Mouse (Mus musculus) thymus, adult 2 months (tissue): ENCODE data around the gene Fgd3. TPM values are rescaled to one million over a fixed set of nuclear protein-coding genes. Genes with fewer than 3 reads are reported as not detected.

Experiments used
- DNase-seq: peaks from one replicate; pipeline ENCODE4 v3.0.0; 2021
- H3K27ac ChIP-seq: fragments of 200-500 bp; 2 replicates; pipeline ENCODE4 v1.5.1; 2012; ENCODE audit warnings: low read length, control low read depth; ENCODE audit not compliant: control insufficient read depth, insufficient read depth
- H3K27me3 ChIP-seq: fragments of 200-500 bp; 2 replicates; pipeline ENCODE4 v1.6.1; 2012; ENCODE audit warnings: mild to moderate bottlenecking, low read length, moderate library complexity, mixed read lengths; ENCODE audit not compliant: control insufficient read depth, insufficient read depth
- H3K36me3 ChIP-seq: fragments of 200-500 bp; 2 replicates; pipeline ENCODE4 v1.6.1; 2012; ENCODE audit warnings: mild to moderate bottlenecking, low read length, moderate library complexity; ENCODE audit not compliant: control insufficient read depth, insufficient read depth
- H3K4me1 ChIP-seq: fragments of 200-500 bp; replicated peaks from 2 replicates; pipeline ENCODE4 v1.6.1; 2012; ENCODE audit warnings: low read length; ENCODE audit not compliant: control insufficient read depth, insufficient read depth
- H3K4me3 ChIP-seq: fragments of 200-500 bp; 2 replicates; pipeline ENCODE4 v1.5.1; 2012; ENCODE audit warnings: mild to moderate bottlenecking, low read length, control low read depth, moderate library complexity; ENCODE audit not compliant: control insufficient read depth, insufficient read depth
- CTCF ChIP-seq: fragments of 200-500 bp; IDR thresholded peaks from 2 replicates; pipeline ENCODE4 v1.5.1; 2012; ENCODE audit warnings: mild to moderate bottlenecking, control low read depth, low read length, moderate library complexity, borderline replicate concordance; ENCODE audit not compliant: control insufficient read depth, poor library complexity, insufficient read depth; ENCODE audit errors: extremely low read depth
- POLR2A ChIP-seq: fragments of 200-500 bp; IDR thresholded peaks from 2 replicates; pipeline ENCODE4 v1.6.1; 2012; ENCODE audit warnings: mild to moderate bottlenecking, low read length, control low read depth, moderate library complexity; ENCODE audit not compliant: control insufficient read depth, poor library complexity, insufficient read depth; ENCODE audit errors: extremely low read depth
- WGBS: fragments of 180-500 bp; shearing (Covaris S2); methylation state at CpG from one replicate; pipeline ENCODE4 v1.1.7; 2018; 5-methylcytosine and 5-hydroxymethylcytosine counted together
- polyA plus RNA-seq: library from polyadenylated mRNA; depleted of rRNA; stranded (reverse); fragments of >200 nt; gene quantifications from 2 replicates; pipeline ENCODE4 v1.2.3, GENCODE M21; 2012

Fgd3 gene
- polyA plus RNA-seq, 1 experiment: 19.2 TPM

GRCm38 (mm10) chr13:49308206-49308605 lies 11.9 kb downstream of the Fgd3 start:
- Histone ChIP-seq H3K27me3 (no peaks in the 10 kb centered on the region), H3K36me3 (no peaks in the 10 kb centered on the region), H3K4me1 (peaks cover 26% of the 10 kb centered on the region), H3K27ac (peak overlapping the region; percentile 95), H3K4me3 (peak overlapping the region; percentile 72)
- DNase-seq: no peak
- TF ChIP-seq POLR2A: no peak
- no peak for TF ChIP-seq CTCF
- 41% methylated on average over 4 of the region's 4 CpGs for WGBS

DNA sequence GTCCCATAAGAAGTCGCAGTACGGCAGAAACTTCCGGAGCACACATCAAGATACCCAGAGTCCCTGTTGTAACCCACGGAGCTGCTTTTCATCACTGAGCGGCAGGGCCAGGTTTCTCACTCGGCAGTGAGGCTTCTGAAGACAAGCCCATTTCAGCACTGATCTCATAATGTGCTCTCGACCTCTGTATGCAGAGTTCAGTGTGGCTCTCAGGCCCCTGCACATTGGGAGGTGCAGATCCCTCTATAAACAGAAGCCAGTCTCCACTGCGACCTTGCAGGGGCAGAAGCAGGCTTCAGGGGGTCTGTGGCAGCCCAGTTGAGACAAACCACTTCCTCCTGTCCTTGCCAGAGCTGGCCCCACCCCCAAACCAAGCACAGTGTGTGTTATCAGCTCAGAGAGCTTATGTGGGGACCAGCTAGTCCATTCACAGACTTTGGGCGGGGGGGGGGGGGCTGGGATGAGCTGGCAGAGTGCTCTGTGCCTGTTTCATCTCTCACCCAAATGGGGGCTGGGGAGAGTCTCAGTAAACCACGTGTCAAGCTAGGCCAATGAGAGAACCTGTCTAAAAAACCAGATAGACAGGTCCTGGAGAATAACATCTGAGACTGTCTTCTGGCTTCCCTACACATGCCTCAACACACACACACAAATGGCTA lies 12.7 kb downstream of the Fgd3 start:
- WGBS: under 1% methylated on average over 10 of the region's 10 CpGs
- Histone ChIP-seq H3K4me1 (peaks cover 26% of the 10 kb centered on the region), H3K4me3 (peak overlapping the region; percentile 72), H3K27ac (peak overlapping the region; percentile 95), H3K27me3 (no peaks in the 10 kb centered on the region), H3K36me3 (no peaks in the 10 kb centered on the region)
- TF ChIP-seq CTCF (no peak), POLR2A (0 out of 2 replicates have a peak, but pooled peaks have one; percentile 18)
- peak; percentile 82 for DNase-seq

DNA sequence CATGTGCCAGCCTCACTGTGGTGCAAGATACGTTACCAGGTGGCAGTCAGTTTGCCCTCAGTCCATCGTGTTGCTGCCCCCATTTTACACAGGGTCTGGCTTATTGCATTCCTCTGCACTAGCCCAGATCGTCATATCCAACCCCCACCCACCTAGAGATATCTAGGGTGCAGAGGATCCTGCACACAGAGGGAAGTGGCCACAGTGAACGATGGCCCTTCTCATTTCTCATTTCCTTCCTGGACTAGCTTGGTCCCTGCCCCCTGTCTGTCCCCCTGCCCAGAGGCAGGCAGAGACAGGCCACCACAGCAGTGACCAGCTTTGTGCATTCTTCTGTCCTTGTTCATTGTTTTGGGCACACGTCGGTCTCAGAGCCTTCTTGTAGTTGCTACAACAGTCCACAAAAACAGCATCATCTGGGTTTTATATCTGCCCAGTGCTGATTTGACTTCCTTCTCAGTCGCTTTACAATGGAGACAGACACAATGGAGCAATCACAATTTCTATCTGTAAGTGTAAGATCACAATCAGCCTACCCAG lies 13.3 kb downstream of the Fgd3 start:
- TF ChIP-seq POLR2A (no peak), CTCF (no peak)
- peaks cover 26% of the 10 kb centered on the region for H3K4me1 ChIP-seq
- DNase-seq: no peak
- peak overlapping the region; percentile 95 for H3K27ac ChIP-seq
- H3K4me3 ChIP-seq: peak overlapping the region; percentile 35
- H3K36me3 ChIP-seq: no peaks in the 10 kb centered on the region
- WGBS: 9% methylated on average over 7 of the region's 7 CpGs
- no peaks in the 10 kb centered on the region for H3K27me3 ChIP-seq

GRCm38 (mm10) chr13:49300771-49301170 lies 19.3 kb downstream of the Fgd3 start:
- TF ChIP-seq POLR2A: no peak
- no peak for TF ChIP-seq CTCF
- 91% methylated on average over 1 of the region's 1 CpGs for WGBS
- no peak for DNase-seq
- Histone ChIP-seq H3K27ac (no peak overlapping the region), H3K27me3 (no peaks in the 10 kb centered on the region), H3K36me3 (0 out of 2 replicates have a peak, but pooled peaks cover 8% of the 10 kb centered on the region), H3K4me3 (no peak overlapping the region), H3K4me1 (peaks cover 18% of the 10 kb centered on the region)

GRCm38 (mm10) chr13:49298514-49299381 lies 21.4 kb downstream of the Fgd3 start:
- 30% methylated on average over 14 of the region's 14 CpGs for whole genome bisulfite sequencing
- peaks cover 18% of the 10 kb centered on the region for H3K4me1 ChIP-seq
- no peak overlapping the region for H3K4me3 ChIP-seq
- H3K27ac ChIP-seq: no peak overlapping the region
- no peak for DNase-seq
- no peaks in the 10 kb centered on the region for H3K27me3 ChIP-seq
- TF ChIP-seq POLR2A (no peak), CTCF (no peak)
- H3K36me3 ChIP-seq: 0 out of 2 replicates have a peak, but pooled peaks cover 8% of the 10 kb centered on the region

DNA sequence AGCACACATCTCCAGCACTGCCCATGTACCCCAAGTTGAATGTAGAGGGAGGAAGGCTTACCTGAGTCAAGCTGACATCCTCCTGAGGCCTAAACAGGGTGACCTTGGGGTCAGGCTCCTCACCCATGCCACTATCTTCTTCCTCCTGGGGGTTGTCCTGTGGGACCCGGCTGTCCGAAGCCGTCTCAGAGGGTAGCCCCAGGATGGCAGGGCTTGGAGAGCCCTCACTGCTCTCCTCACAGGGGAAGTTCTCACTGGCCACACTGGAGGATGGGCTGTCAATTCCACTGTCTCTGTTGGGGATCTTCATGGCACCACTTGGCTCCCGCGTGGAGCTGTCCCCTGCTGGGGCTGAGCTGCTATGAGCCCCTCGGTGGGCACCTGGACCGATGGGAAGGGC lies 23.8 kb downstream of the Fgd3 start:
- WGBS: 93% methylated on average over 7 of the region's 7 CpGs
- H3K27me3 ChIP-seq: no peaks in the 10 kb centered on the region
- DNase-seq: no peak
- no peak for TF ChIP-seq POLR2A
- TF ChIP-seq CTCF: no peak
- no peak overlapping the region for H3K27ac ChIP-seq
- peaks cover 14% of the 10 kb centered on the region for H3K4me1 ChIP-seq
- H3K4me3 ChIP-seq: no peak overlapping the region
- H3K36me3 ChIP-seq: 0 out of 2 replicates have a peak, but pooled peaks cover 14% of the 10 kb centered on the region
